Mouse (Mus musculus) midbrain, embryonic 16.5 days (tissue): ENCODE results near the gene Gpr3. TPM values are rescaled to one million over a fixed set of nuclear protein-coding genes. Genes with fewer than 3 reads are reported as not detected.

Experiments
- ATAC-seq: fragments of 200-750 bp; cut with Nextera tagmentation; 2 replicates; pipeline ENCODE4 v1.8.0; 2017; ENCODE audit warnings: moderate TSS enrichment
- H3K27ac ChIP-seq: fragments of 300-500 bp; sonication (generic); 2 replicates; pipeline ENCODE4 v1.5.1; 2014; ENCODE audit warnings: mild to moderate bottlenecking, low read length, mixed read lengths
- H3K27me3 ChIP-seq: fragments of 300-500 bp; sonication (generic); 2 replicates; pipeline ENCODE4 v1.6.1; 2014; ENCODE audit warnings: low read depth, low read length, mixed read lengths; ENCODE audit not compliant: control insufficient read depth, insufficient read depth
- H3K36me3 ChIP-seq: fragments of 300-500 bp; sonication (generic); 2 replicates; pipeline ENCODE4 v1.6.1; 2014; ENCODE audit warnings: mild to moderate bottlenecking, low read length, moderate library complexity, mixed read lengths; ENCODE audit not compliant: control insufficient read depth, insufficient read depth
- H3K4me1 ChIP-seq: fragments of 300-500 bp; sonication (generic); 2 replicates; pipeline ENCODE4 v1.6.1; 2014; ENCODE audit warnings: mild to moderate bottlenecking, low read length, mixed read lengths; ENCODE audit not compliant: control insufficient read depth, insufficient read depth
- H3K4me2 ChIP-seq: fragments of 300-500 bp; sonication (generic); 2 replicates; pipeline ENCODE4 v1.6.1; 2014; ENCODE audit warnings: mild to moderate bottlenecking, low read length, mixed read lengths
- H3K4me3 ChIP-seq: fragments of 300-500 bp; sonication (generic); 2 replicates; pipeline ENCODE4 v1.5.1; 2014; ENCODE audit warnings: low read depth, mild to moderate bottlenecking, low read length, moderate library complexity, mixed read lengths
- H3K9ac ChIP-seq: fragments of 300-500 bp; sonication (generic); 2 replicates; pipeline ENCODE4 v1.6.1; 2014; ENCODE audit warnings: low read depth, low read length, mixed read lengths
- H3K9me3 ChIP-seq: fragments of 300-500 bp; sonication (generic); replicated peaks from 2 replicates; pipeline ENCODE4 v1.6.1; 2014; ENCODE audit warnings: mild to moderate bottlenecking, low read length, mixed read lengths; ENCODE audit not compliant: control insufficient read depth, poor library complexity, severe bottlenecking
- WGBS: fragments of 180-500 bp; shearing (Covaris S2); extraction: QIAGEN DNeasy Blood & Tissue Kit; methylation state at CpG from one replicate; pipeline ENCODE4 v1.1.7; 2014; 5-methylcytosine and 5-hydroxymethylcytosine counted together
- polyA plus RNA-seq: library from polyadenylated mRNA; unstranded; fragments of >200 nt; fragmentation: Nextera tagmentation; extraction: Ambion mirVana; gene quantifications from 2 replicates; pipeline ENCODE4 v1.2.1, GENCODE M21; 2015

Gpr3 gene
- polyA plus RNA-seq, 1 experiment from 2014 or later: 2.0 TPM

DNA sequence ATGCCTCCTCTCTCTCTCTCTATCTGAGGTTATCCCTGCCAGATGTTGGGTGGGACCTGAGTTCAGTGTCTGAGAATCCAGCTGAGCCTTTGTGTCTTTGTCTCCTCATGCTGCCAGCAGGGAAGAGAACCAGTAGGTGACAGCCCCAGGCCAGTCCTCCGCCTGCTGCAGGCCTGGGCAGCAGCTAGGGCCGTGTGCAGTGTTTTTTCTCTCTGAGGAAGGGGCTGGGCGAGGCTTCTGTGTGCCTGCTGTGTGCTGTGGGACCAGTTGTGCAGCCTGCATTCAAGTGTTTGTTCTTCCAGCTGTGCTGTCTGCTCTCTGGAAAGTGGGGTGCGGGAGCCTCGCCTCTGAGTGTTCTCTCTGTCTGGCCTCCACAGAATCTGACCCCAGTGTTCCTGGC lies 11.5 kb upstream of the Gpr3 start:
- Histone ChIP-seq H3K36me3 (no peaks in the 10 kb centered on the region), H3K9ac (0 out of 2 replicates have a peak overlapping the region, but pooled peaks have one; percentile 3), H3K9me3 (no peaks in the 10 kb centered on the region), H3K27me3 (peaks cover 22% of the 10 kb centered on the region), H3K4me3 (no peak overlapping the region), H3K4me1 (peaks cover 3% of the 10 kb centered on the region; the same call in 1 of the 2 replicates), H3K27ac (no peak overlapping the region), H3K4me2 (no peak overlapping the region)
- no peak for ATAC-seq
- WGBS: 34% methylated on average over 5 of the region's 5 CpGs

DNA sequence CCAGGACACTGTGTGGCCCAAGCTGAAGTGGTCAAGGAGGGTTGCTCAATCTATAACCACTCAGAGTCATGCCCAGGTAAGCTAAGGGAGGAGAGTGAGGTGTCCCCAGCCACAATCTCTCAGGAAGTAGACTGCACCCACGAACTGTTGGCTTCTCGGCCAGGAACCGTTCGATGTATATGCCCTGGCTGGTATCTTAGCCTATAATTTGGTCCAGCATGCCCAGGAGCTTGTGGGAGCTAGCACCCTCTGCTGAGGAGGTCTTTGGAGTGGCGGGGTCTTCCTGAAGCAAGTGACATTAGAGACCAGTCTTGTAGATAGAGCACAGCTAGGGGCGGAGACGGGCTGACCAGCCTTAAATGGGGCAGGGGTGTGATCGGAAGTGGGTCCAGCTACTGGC lies 9.4 kb upstream of the Gpr3 start:
- ATAC-seq: no peak
- H3K9me3 ChIP-seq: no peaks in the 10 kb centered on the region
- no peak overlapping the region for H3K9ac ChIP-seq
- H3K4me1 ChIP-seq: peaks cover 3% of the 10 kb centered on the region; the same call in 1 of the 2 replicates
- H3K27ac ChIP-seq: no peak overlapping the region
- H3K36me3 ChIP-seq: no peaks in the 10 kb centered on the region
- WGBS: 90% methylated on average over 8 of the region's 8 CpGs
- no peak overlapping the region for H3K4me3 ChIP-seq
- peaks cover 22% of the 10 kb centered on the region for H3K27me3 ChIP-seq
- no peak overlapping the region for H3K4me2 ChIP-seq

GRCm38 (mm10) chr4:133220656-133221055 lies 8.3 kb upstream of the Gpr3 start:
- 3% methylated on average over 25 of the region's 25 CpGs for WGBS
- H3K9ac ChIP-seq: peak overlapping the region; percentile 64
- no peak for ATAC-seq

GRCm38 (mm10) chr4:133218745-133219144 lies 6.4 kb upstream of the Gpr3 start:
- H3K27ac ChIP-seq: no peak overlapping the region
- H3K9ac ChIP-seq: no peak overlapping the region
- 90% methylated on average over 3 of the region's 3 CpGs for WGBS

More at GRCm38 (mm10) chr4:133220656-133221055, 8.3 kb upstream of the Gpr3 start:
- Histone ChIP-seq H3K27me3 (peaks cover 22% of the 10 kb centered on the region), H3K9me3 (no peaks in the 10 kb centered on the region), H3K36me3 (no peaks in the 10 kb centered on the region), H3K4me2 (peak overlapping the region; percentile 74), H3K27ac (no peak overlapping the region), H3K4me1 (peaks cover 3% of the 10 kb centered on the region; the same call in 1 of the 2 replicates), H3K4me3 (peak overlapping the region; percentile 40)

DNA sequence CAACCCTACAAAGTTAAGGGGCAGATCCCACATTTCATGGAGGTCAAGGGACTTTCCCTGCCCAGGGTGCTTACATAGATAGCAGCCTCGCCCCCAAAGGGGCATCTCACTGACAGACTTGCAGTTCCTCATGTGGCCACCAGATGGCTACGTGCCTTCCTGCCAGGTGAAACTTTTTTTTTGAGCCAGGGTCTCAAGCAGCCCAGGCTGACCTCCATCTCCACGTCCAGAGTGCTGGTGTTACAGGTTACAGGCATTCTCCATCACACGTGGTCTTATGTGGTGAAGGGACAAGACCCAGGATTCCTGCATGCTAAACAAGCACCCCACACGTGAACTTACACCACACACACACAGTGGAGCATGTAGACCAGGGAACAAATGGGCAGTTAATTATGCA lies 5.3 kb upstream of the Gpr3 start:
- Histone ChIP-seq H3K9ac (no peak overlapping the region), H3K4me2 (no peak overlapping the region), H3K4me1 (peaks cover 3% of the 10 kb centered on the region; the same call in 1 of the 2 replicates), H3K4me3 (no peak overlapping the region), H3K27me3 (peaks cover 32% of the 10 kb centered on the region), H3K27ac (no peak overlapping the region), H3K36me3 (no peaks in the 10 kb centered on the region), H3K9me3 (no peaks in the 10 kb centered on the region)
- 1% methylated on average over 5 of the region's 5 CpGs for WGBS
- ATAC-seq: no peak

More at GRCm38 (mm10) chr4:133218745-133219144, 6.4 kb upstream of the Gpr3 start:
- no peak for ATAC-seq
- H3K27me3 ChIP-seq: peaks cover 32% of the 10 kb centered on the region
- no peak overlapping the region for H3K4me2 ChIP-seq
- no peaks in the 10 kb centered on the region for H3K9me3 ChIP-seq
- no peaks in the 10 kb centered on the region for H3K36me3 ChIP-seq
- peaks cover 3% of the 10 kb centered on the region; the same call in 1 of the 2 replicates for H3K4me1 ChIP-seq
- H3K4me3 ChIP-seq: no peak overlapping the region

DNA sequence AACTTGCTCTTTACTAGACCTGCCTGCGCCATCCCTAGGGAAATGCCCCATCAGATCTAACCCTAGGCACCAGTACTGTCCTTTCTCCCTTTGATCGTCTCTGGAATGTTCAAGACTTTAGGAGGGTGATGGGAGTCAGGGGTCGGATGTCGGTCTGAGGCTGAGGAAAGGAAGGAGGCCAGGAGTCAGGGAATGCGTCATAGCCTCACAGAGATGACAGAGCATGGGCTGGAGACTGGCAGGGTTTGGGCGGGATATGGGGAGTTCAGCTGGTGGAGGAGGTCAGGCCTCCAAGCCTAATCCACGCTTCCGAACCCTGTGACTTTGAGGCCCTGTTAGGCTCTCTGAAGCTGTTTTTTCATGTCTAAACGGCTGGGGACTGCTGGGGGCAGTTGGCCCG lies 1.3 kb upstream of the Gpr3 start:
- Histone ChIP-seq H3K36me3 (no peaks in the 10 kb centered on the region), H3K9ac (no peak overlapping the region), H3K4me2 (peak overlapping the region; percentile 98), H3K9me3 (no peaks in the 10 kb centered on the region), H3K27me3 (peaks cover 13% of the 10 kb centered on the region), H3K4me3 (peak overlapping the region; percentile 75), H3K4me1 (peaks cover 8% of the 10 kb centered on the region), H3K27ac (no peak overlapping the region)
- ATAC-seq: no peak
- WGBS: 9% methylated on average over 10 of the region's 10 CpGs

GRCm38 (mm10) chr4:133213268-133213590 lies 893 bp upstream of the Gpr3 start:
- Histone ChIP-seq H3K4me2 (peak overlapping the region; percentile 98), H3K4me3 (peak overlapping the region; percentile 75), H3K27ac (no peak overlapping the region), H3K27me3 (peaks cover 13% of the 10 kb centered on the region), H3K9ac (no peak overlapping the region; the same call in 1 of the 2 replicates), H3K36me3 (no peaks in the 10 kb centered on the region), H3K9me3 (no peaks in the 10 kb centered on the region), H3K4me1 (peaks cover 8% of the 10 kb centered on the region)
- no peak for ATAC-seq
- 2% methylated on average over 9 of the region's 9 CpGs for WGBS

- Histone ChIP-seq H3K9me3 (no peaks in the 10 kb centered on the region), H3K27me3 (peaks cover 13% of the 10 kb centered on the region), H3K4me3 (peak overlapping the region; percentile 75), H3K36me3 (no peaks in the 10 kb centered on the region), H3K9ac (peak overlapping the region; percentile 78), H3K4me1 (peaks cover 8% of the 10 kb centered on the region), H3K4me2 (peak overlapping the region; percentile 98), H3K27ac (no peak overlapping the region)
- ATAC-seq: peak; percentile 89
- under 1% methylated on average over 44 of the region's 44 CpGs for WGBS
Measured at GRCm38 (mm10) chr4:133212562-133213267, 379 bp upstream of the Gpr3 start.

GRCm38 (mm10) chr4:133210788-133211390 lies 1.4 kb downstream of the Gpr3 start:
- Histone ChIP-seq H3K4me3 (no peak overlapping the region), H3K9me3 (no peaks in the 10 kb centered on the region), H3K36me3 (no peaks in the 10 kb centered on the region), H3K9ac (no peak overlapping the region), H3K4me2 (no peak overlapping the region), H3K27ac (no peak overlapping the region), H3K27me3 (peaks cover 13% of the 10 kb centered on the region), H3K4me1 (peaks cover 8% of the 10 kb centered on the region)
- ATAC-seq: no peak
- 92% methylated on average over 19 of the region's 19 CpGs for WGBS
